Mouse (Mus musculus) testis, adult 2 months (tissue): Measurements from ENCODE around the gene Pter. TPM values are rescaled to one million over a fixed set of nuclear protein-coding genes. Genes with fewer than 3 reads are reported as not detected.

Experiments used
- H3K27ac ChIP-seq: fragments of 200-500 bp; 2 replicates; pipeline ENCODE4 v1.5.1; 2012; ENCODE audit warnings: low read depth, low read length; ENCODE audit not compliant: control insufficient read depth, insufficient read depth
- H3K27me3 ChIP-seq: fragments of 200-500 bp; 2 replicates; pipeline ENCODE4 v1.6.1; 2012; ENCODE audit warnings: mild to moderate bottlenecking, low read length, moderate library complexity; ENCODE audit not compliant: control insufficient read depth, insufficient read depth
- H3K36me3 ChIP-seq: fragments of 200-500 bp; 2 replicates; pipeline ENCODE4 v1.6.1; 2012; ENCODE audit warnings: mild to moderate bottlenecking, low read length; ENCODE audit not compliant: control insufficient read depth, insufficient read depth
- H3K4me1 ChIP-seq: fragments of 200-500 bp; 2 replicates; pipeline ENCODE4 v1.6.1; 2012; ENCODE audit warnings: low read length; ENCODE audit not compliant: control insufficient read depth, insufficient read depth
- H3K4me3 ChIP-seq: fragments of 200-500 bp; 2 replicates; pipeline ENCODE4 v1.5.1; 2012; ENCODE audit warnings: low read depth, mild to moderate bottlenecking, low read length, moderate library complexity, mixed read lengths; ENCODE audit not compliant: control insufficient read depth
- CTCF ChIP-seq: fragments of 200-500 bp; IDR thresholded peaks from 2 replicates; pipeline ENCODE4 v1.5.1; 2012; ENCODE audit warnings: low read depth, mild to moderate bottlenecking, inconsistent platforms, low read length, moderate library complexity; ENCODE audit not compliant: control insufficient read depth, insufficient read depth, insufficient replicate concordance
- POLR2A ChIP-seq: fragments of 200-500 bp; IDR thresholded peaks from 2 replicates; pipeline ENCODE4 v1.6.1; 2012; ENCODE audit warnings: low read depth, mild to moderate bottlenecking, inconsistent platforms, low read length, moderate library complexity; ENCODE audit not compliant: control insufficient read depth
- polyA plus RNA-seq: library from polyadenylated mRNA; depleted of rRNA; stranded (reverse); fragments of >200 nt; gene quantifications from 2 replicates; pipeline ENCODE4 v1.2.3, GENCODE M21; 2012

The Pter gene
- polyA plus RNA-seq, 1 experiment: 0.67 TPM

DNA sequence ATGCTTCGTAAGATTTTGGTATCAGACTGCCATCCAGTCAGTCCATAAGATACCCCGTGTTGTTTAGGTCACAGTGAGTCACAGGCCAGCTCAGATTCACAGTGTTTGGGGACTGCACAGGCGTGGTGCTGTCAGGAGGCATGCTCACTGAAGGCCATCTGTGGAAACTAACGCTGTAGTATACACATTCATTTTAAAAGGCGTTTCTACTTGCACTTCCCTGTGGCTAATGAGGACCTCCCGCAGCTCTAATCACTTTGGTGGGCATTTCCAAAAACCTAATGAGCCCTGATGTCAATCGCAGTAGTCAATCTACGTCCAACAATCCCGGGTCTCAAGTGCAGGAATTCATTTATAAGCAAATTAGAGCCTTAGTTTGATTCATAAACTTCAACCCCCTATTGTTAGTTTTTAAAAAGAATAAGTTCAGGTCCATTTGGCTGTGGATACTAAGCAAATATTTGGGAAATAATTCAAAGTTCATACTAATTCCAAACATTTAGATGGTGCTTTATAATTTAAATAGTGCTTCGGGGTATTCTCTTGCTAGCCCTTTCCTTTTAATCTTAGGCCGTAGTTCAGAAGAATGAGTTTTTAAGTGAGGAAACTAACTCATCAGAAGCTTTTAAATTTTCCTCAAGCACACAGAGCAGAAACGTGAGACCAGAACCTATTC is 46.3 kb downstream of the Pter start:
- Histone ChIP-seq H3K4me3 (no peak overlapping the region), H3K36me3 (no peaks in the 10 kb centered on the region), H3K4me1 (no peaks in the 10 kb centered on the region), H3K27me3 (no peaks in the 10 kb centered on the region), H3K27ac (no peak overlapping the region)
- TF ChIP-seq POLR2A (no peak), CTCF (no peak)

DNA sequence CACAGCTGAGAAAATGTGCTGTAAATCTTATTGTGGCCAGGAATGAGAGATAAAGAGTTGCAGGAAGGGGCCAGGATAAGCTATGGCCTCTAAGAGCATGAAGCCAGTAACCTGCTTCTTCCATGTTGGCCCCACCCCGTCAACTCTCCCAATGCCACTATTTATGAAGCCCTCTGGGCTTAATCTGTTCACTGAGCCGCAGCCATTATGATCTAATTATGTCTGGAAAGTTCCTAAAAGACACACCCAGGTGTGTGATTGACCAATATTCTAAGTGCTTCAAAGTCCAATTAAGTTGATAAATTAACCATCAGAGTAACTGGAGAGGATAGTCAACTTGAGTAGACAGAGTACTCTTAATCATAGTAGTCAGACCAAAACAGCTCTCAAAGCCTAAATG is 49.9 kb downstream of the Pter start:
- Histone ChIP-seq H3K4me1 (no peaks in the 10 kb centered on the region), H3K27me3 (no peaks in the 10 kb centered on the region)

DNA sequence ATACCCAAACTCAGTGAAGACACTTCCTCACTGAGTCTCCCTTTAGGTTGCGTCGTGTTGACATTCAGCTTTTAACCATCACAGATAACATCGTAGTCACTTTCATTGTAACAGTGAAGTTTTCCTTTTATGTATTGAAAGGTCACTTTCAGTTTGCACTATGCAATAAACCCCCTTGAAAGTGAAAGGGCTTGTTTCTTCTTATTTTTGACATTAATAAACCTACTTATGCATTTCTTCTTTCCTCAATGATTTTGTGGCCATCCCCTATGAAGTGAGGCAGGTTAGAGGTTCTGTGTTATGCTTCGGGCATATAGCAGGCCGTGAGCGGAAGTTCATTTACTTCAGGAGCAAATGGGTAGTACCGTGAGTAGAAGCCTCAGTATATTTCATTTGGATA is 53.5 kb downstream of the Pter start:
- H3K27me3 ChIP-seq: no peaks in the 10 kb centered on the region
- TF ChIP-seq CTCF: no peak
- TF ChIP-seq POLR2A: no peak
- H3K4me1 ChIP-seq: no peaks in the 10 kb centered on the region
- H3K36me3 ChIP-seq: no peaks in the 10 kb centered on the region
- no peak overlapping the region for H3K27ac ChIP-seq
- H3K4me3 ChIP-seq: no peak overlapping the region

More for the DNA sequence above, 49.9 kb downstream of the Pter start:
- no peak overlapping the region for H3K4me3 ChIP-seq
- H3K27ac ChIP-seq: no peak overlapping the region
- H3K36me3 ChIP-seq: no peaks in the 10 kb centered on the region
- TF ChIP-seq CTCF (no peak), POLR2A (no peak)

DNA sequence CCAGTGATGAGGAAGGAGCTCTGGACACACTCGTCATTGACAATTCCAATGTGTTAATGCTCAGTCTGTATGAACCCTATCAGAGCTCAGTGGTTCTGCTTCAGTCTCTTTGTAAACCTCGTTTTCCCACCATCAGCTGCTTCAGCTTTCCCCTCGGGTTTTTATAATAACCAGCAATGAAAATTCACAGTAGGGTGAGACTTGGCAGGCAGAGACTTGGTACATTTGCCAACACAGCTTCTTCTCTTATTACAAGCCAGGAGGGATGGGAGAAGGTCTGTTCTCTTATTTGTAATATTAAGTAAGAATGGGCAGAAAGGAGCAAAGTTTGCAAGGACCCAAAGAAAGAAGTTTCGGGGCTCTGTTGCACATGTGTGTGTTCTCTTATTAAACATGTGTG is 54.9 kb downstream of the Pter start:
- TF ChIP-seq POLR2A (no peak), CTCF (no peak)
- Histone ChIP-seq H3K4me1 (no peaks in the 10 kb centered on the region), H3K4me3 (no peak overlapping the region), H3K27ac (no peak overlapping the region), H3K27me3 (no peaks in the 10 kb centered on the region), H3K36me3 (no peaks in the 10 kb centered on the region)

DNA sequence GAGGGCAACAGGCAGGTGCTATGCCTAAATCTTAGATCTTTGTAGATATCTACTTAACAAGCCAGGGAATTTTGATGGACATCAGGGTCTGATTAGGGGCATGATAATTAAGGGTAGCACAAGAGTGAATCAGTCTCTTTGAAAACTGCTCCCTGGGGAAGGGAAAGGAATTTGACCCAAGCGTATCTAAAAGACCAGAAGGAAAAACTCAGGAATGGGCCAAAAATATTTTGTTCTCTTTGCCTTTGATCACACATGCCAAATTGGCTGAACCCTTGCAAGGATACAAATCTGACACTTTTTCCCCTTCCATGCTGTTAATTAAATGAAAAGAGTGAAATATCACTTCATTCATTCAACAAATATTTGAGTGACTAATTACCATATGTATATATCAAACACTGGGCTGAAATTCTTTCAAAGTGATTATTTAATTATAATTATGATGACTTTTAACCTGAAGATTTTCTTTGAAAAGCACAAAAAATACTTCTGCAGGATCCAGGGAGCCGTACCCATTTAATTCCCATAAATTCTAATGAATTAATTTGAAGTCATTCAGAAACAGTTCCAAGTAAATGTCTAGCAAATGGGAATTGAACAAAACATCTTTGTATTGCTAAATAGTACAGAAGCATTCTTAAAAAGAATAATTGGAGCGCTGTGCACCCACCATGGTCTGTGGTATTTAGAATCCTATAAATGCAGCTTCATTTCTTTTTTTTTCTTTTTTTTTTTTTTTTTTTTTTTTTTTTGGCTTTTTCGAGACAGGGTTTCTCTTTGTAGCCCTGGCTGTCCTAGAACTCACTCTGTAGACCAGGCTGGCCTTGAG is 61.3 kb downstream of the Pter start:
- H3K4me3 ChIP-seq: no peak overlapping the region
- no peaks in the 10 kb centered on the region for H3K27me3 ChIP-seq
- TF ChIP-seq CTCF (no peak), POLR2A (no peak)
- H3K27ac ChIP-seq: no peak overlapping the region
- no peaks in the 10 kb centered on the region for H3K36me3 ChIP-seq
- no peaks in the 10 kb centered on the region for H3K4me1 ChIP-seq

DNA sequence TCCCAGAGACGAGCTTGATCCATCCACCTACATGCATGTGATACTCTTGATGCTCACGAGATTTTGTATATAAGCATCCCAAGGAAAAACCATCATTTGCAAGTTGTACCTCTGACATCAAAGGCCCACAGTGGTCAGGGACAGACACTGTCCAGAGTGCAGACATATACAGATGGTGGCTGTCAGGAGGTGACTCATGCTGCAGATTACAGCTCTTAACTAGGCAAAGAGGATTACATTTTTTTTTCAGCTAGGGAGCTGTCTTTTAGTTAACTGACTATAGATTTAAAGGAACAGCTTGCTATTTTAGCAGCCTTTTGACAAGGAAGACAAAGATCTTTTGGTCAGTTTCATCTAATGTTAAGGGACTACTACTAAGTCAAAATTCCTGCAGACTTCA is 76.2 kb downstream of the Pter start:
- Histone ChIP-seq H3K4me1 (no peaks in the 10 kb centered on the region), H3K27ac (no peak overlapping the region), H3K27me3 (no peaks in the 10 kb centered on the region), H3K36me3 (no peaks in the 10 kb centered on the region), H3K4me3 (no peak overlapping the region)
- TF ChIP-seq POLR2A: no peak
- no peak for TF ChIP-seq CTCF

DNA sequence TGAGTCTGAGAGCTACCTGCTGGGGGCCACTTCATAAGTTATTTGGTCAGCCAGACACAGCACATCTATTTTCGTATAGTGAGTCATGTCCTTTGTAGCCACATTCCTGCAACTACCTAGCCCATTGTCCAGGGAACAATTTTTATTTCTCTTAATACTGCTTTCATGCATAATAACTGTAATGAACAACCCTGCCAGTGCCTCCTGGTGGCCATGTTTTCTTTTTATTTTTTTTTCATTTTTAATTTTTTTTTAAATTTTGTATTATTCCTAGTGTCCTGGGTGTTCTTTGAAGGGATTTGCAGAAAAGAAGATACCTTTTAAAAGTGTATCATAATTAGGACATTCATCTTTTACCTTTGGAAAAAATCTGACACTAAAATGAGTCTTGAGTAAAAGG is 84.6 kb downstream of the Pter start:
- H3K4me3 ChIP-seq: no peak overlapping the region
- TF ChIP-seq CTCF: no peak
- no peak for TF ChIP-seq POLR2A
- H3K27ac ChIP-seq: no peak overlapping the region
- H3K27me3 ChIP-seq: peaks cover 7% of the 10 kb centered on the region
- no peaks in the 10 kb centered on the region for H3K36me3 ChIP-seq
- H3K4me1 ChIP-seq: peaks cover 13% of the 10 kb centered on the region
